Mouse (Mus musculus) lung, postnatal 0 days (tissue): ENCODE results near the gene Tbc1d1.

Experiments used
- CTCF ChIP-seq: IDR thresholded peaks from 2 replicates; pipeline ENCODE4 v1.5.1; 2016; ENCODE audit warnings: antibody characterized with exemption, mild to moderate bottlenecking
- EP300 ChIP-seq: IDR thresholded peaks from 2 replicates; pipeline ENCODE4 v1.6.1; 2016; ENCODE audit warnings: antibody characterized with exemption, mild to moderate bottlenecking, control low read depth

DNA sequence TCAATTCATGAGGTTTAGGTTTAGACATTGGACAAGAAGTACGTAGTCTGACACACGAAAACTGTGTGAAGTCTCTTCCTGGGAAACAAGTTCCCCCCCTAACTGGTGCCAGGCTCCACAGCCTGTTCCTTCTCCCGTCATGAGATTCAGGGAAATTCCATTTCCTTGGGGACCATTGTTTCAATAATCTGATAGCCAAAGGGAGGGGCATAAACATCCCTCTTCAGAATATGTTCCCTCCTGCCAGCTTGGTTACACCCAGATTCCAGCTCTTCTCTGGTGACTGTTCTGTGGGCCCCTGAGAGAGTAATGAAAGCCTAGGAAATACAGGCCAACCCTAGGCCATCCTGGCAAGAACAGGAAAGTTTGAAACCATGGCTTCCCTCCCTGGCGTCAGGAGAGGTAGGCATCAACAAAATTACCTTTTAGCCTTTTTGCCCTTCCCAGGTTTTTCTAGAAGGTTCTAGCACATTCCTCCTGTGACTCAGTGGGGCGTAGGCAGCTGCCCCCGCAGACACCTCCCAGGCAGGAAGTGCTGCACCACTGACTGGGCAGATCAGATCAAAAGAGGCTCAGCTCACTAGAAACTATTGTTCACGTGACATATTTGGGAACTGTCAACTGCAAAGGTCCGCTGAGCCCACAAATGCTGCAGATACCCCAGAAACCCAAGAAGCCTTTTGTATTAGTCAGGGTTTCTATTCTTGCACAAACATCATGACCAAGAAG, 204.2 kb downstream of the Tbc1d1 start:
- TF ChIP-seq CTCF: no peak
- TF ChIP-seq EP300: peak; percentile 92
